Mouse (Mus musculus) brain, embryonic 14.5 days (tissue): ENCODE data around the gene Zbtb8os.

Experiments
- CTCF ChIP-seq: fragments of 200-500 bp; IDR thresholded peaks from 2 replicates; pipeline ENCODE4 v1.5.1; 2012; ENCODE audit warnings: inconsistent platforms, mild to moderate bottlenecking, moderate library complexity, borderline replicate concordance; ENCODE audit not compliant: insufficient read depth, insufficient read length; ENCODE audit errors: extremely low read depth
- POLR2A ChIP-seq: fragments of 200-500 bp; IDR thresholded peaks from 2 replicates; pipeline ENCODE4 v1.6.1; 2012; ENCODE audit warnings: mild to moderate bottlenecking, inconsistent platforms, borderline replicate concordance; ENCODE audit not compliant: poor library complexity, insufficient read depth, insufficient read length, severe bottlenecking; ENCODE audit errors: extremely low read depth

DNA sequence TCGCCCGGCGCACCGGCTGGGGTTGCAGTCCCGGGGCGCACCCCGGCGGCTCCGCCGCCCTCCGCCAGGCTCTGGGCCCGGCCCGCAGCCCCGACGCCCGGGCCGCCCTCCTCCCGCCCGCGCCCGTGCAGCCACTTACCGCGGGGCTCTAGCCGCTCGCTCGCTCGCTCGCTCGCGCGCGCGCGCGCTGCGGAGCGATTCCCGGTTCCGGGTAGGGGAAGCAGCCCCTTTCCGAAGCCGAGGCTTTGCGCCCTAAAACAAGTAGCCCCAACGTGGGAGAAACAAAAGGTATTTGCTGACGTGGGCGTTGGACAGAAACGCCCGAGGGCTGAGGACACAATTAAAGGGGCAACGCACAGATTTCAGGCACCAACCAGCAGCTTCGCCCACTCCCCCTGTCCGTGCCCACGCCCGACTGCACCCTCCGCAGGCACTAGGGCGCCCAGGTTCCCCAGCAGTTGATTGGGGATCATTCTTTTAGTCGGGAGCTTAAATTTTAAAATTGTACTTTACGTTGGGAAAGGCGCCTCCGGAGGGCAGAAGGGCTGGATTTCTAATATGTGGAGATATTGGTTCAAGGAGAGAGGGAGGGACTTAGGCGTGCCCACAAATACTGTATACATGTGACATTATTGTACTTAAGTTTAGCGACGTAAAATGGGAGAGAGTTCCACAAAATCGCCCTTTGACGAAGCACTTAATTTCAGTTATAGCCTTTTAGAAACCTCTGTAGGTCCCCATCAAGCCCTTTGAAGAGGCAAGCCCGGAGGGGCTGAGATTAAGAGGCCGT is 42.3 kb downstream of the Zbtb8os start, which contains the start of gene Zbtb8a:
- TF ChIP-seq CTCF (no peak), POLR2A (peak; percentile 50; the same call in 1 of the 2 replicates)
